Mouse (Mus musculus) small intestine, adult 2 months (tissue): ENCODE measurements at regions not wholly inside any gene's neighbourhood (a gene's known extent, or its start where the extent isn't known, plus 50 kb on each side); places are given as distances from the start of the nearest gene placed in this dataset.

ENCODE experiments used
- CTCF ChIP-seq: fragments of 200-500 bp; IDR thresholded peaks from 2 replicates; pipeline ENCODE4 v1.5.1; 2012; ENCODE audit warnings: low read depth, mild to moderate bottlenecking, control low read depth, inconsistent platforms, low read length, moderate library complexity, mixed read lengths; ENCODE audit not compliant: insufficient replicate concordance, insufficient read length; ENCODE audit errors: extremely low read depth
- POLR2A ChIP-seq: fragments of 200-500 bp; IDR thresholded peaks from 2 replicates; pipeline ENCODE4 v1.6.1; 2012; ENCODE audit warnings: low read depth, mild to moderate bottlenecking, control low read depth, inconsistent platforms, low read length, moderate library complexity

DNA sequence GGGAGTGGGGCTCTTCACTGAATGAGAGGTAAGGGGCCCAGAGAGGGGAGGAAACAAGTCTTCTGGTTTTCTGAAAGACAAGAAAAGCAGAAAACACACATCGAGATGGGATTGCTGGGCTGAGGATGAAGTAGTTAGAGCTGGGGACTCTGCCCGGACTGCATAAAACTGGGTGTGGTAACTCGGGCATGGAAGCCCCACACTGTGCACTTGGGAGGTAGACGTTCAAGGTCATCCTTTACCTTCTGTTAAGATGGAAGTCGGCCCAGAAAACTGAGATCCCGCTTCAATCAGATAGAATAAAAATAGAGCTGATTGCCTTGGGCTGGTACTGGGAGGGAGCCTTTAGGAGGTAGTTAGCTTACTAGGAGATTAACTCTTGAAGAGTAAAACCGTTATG is 107.2 kb downstream of the Rassf10 start:
- TF ChIP-seq POLR2A (no peak), CTCF (no peak)
